Mouse (Mus musculus) inflammation-experienced regulatory T-cells, adult 6 months (primary cell): ENCODE data around the gene Bmpr1a. TPM values are rescaled to one million over a fixed set of nuclear protein-coding genes. Genes with fewer than 3 reads are reported as not detected.

Source experiments
- ATAC-seq: one replicate; pipeline ENCODE4 v1.8.0; 2017
- polyA plus RNA-seq, 3 experiments: library from polyadenylated mRNA; unstranded; fragments of 100-300 nt; shearing (Covaris generic); gene quantifications; one replicate each; pipeline ENCODE4 v1.2.1; 2017

Bmpr1a gene
- under 1 TPM; 0.36 to 0.40 (median 0.40) TPM for polyA plus RNA-seq

- ATAC-seq, result no peak
These were observed at the start of gene Bmpr1a for GRCm38 (mm10) chr14:34503325-34503647. Bmpr1a (minus strand) TSS chr14:34503341.

DNA sequence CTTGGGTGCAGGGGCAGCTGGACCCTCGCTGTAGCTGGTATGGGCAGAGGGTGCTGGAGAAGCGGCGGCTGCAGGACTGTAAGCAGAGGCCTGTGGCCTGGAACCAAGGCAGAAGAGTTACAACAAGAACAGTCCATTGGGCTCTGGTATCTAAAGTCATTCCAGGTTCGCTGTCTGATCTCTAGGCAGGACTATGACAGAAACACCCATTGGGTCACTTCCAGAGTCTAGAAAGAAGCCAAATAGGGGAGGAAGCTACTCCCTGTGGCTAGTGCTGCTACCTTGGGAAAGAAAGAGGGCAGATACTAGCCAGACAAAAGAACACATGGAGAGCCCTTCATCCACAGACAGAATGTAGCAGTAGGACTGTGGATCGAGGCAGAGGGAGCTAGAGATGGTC lies 49.1 kb upstream of the Bmpr1a start:
- no peak for ATAC-seq

DNA sequence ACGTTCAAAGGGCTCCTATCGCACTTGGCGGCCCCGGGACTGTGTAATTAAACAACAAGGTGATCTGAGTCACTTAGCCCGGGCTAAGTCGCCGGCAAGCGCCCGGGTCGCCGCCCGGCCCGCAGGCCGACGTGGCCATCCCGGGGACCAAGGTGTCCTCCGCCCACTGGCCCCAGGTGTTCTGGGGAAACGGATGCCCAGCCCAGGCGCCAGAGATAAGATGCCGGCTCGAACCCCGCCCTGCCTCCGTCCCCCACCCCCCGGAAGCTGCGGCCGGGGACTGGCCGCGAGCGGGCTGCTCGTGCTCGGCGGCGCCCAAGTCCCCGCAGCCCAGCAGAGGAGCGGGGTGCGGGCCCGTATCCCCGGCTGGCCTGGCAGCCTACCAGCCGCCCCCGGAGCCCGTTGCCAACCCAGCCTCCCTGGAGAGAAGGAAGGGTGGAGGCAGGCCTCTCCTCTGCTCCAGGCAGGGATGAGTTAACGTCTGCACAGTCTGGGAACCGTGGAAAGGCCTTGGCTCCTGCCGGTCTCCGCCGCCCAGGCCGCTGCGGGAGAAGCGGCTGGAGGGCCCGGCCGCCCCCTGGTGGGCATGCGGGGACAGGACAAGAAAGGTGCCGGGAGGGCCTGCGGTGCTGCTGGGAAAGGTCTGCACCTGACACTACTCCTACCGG lies 46.0 kb upstream of the Bmpr1a start:
- ATAC-seq, result peak; percentile 89

GRCm38 (mm10) chr14:34548391-34549001 lies 45.4 kb upstream of the Bmpr1a start:
- peak; percentile 19 for ATAC-seq

GRCm38 (mm10) chr14:34544545-34544944 lies 41.4 kb upstream of the Bmpr1a start:
- no peak for ATAC-seq

DNA sequence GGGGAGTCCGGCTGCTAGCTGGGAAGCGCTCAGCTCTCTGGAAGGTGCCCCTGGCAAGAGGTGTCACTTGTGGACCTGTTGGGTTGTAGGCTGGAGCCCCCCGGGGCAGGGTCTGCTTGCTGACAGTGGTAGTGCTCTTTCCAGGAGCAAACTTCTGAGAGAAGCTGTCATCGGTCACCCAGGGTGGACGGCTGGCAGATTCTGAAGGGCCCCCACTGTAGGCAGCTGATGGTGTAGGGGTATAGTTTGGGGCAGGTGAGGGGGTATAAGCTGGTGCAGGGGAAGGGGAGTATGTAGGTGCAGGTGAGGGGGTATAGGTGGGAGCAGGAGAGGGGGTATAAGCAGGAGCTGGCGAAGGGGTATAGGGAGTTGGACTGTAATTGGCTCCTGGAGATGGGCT lies 40.9 kb upstream of the Bmpr1a start:
- no peak for ATAC-seq

DNA sequence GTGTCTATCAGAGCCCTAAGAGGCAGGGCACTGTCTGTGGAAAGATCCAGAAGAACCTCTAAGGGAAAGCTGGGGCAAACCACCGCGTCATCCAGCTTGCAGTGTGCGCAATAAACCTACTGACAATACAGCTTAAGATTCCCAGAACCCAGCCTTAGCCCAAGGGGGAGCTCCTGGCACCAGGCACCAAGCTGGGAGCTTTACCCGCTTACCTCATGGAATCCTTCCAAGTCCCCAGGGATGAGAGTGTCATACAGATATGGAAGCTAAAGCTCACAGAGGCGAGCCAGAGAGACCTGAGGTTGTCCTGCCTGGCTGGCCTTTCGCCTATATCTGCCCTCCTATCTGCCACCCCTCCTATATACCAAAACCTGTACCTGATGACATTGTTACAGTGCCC lies 40.5 kb upstream of the Bmpr1a start:
- no peak for ATAC-seq

GRCm38 (mm10) chr14:34541896-34542295 lies 38.8 kb upstream of the Bmpr1a start:
- no peak for ATAC-seq

DNA sequence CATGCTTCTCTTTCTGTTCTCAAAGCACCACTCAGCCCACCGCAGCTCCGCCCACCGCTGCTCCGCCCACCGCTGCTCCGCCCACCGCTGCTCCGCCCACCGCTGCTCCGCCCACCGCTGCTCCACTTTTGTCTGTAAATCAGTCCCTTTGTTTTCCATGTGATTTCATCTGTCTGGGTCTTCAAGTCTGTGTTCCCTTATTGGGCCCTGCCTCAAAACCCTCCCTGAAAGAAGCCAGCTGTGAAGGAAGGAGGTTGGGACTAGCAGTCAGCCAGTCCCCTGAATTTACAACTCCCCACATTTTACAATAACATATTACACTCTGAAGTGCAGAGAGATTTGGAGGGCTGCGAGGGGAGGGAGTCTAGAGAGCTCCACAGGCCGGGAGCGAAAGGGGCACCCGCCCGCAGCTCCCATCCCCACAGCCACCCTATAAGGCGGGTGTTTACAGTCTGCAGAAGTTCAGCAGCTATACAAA lies 37.6 kb upstream of the Bmpr1a start:
- no peak for ATAC-seq

GRCm38 (mm10) chr14:34535883-34536282 lies 32.7 kb upstream of the Bmpr1a start:
- ATAC-seq, result no peak

- no peak for ATAC-seq
These were observed 30.4 kb upstream of the Bmpr1a start for GRCm38 (mm10) chr14:34533537-34533936.

- no peak for ATAC-seq
These were observed 29.4 kb upstream of the Bmpr1a start for GRCm38 (mm10) chr14:34532536-34532935.

GRCm38 (mm10) chr14:34528804-34529203 lies 25.7 kb upstream of the Bmpr1a start:
- ATAC-seq, result no peak

DNA sequence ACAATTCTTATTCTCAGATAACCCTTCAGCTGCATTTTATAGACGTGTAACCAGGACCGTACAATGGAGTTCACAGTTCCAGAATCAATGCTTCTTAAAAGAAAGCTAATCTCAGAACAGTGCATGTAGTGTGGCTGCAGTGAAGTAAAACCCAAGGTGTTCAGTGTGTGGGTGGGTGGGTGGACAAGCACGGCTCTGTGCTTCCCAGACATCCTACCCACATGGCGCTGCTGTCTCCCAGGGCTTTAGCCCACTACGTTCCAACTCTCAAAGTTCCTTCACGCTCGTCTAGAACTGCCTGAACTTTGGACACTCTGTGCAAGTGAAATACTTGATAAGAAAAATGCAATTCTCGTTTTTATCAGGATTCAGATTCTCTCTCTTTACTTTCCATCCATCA lies 19.6 kb upstream of the Bmpr1a start, which contains the start of gene 9230112D13Rik:
TSS of gene 9230112D13Rik (minus strand) at position 101 of the 400 bp plus-strand sequence.
- ATAC-seq, result no peak

GRCm38 (mm10) chr14:34517959-34518544 lies 14.9 kb upstream of the Bmpr1a start:
- ATAC-seq, result no peak

GRCm38 (mm10) chr14:34516960-34517577 lies 13.9 kb upstream of the Bmpr1a start:
- no peak for ATAC-seq

- ATAC-seq, result no peak
These were observed 12.7 kb upstream of the Bmpr1a start for GRCm38 (mm10) chr14:34515860-34516259.

GRCm38 (mm10) chr14:34514120-34514519 lies 11.0 kb upstream of the Bmpr1a start:
- ATAC-seq, result no peak

DNA sequence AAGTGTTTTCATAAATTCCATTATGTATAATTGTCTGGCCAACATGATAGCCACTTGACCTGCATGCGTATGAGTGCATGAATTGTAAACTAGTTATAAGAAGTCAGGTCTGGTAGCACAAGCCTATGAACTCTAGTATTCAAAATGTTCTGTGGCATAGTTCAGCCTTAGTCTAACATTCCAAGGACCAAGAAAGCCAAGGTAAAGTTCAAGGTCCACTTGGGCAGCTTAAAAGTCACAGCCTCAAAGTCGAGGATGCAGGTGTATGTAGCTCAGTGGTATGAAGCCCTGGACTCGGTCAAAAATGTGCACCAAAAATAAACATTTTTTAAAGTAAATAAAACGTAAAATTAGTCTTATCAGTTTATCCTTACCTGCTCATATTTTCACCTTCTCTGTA lies 9.5 kb upstream of the Bmpr1a start:
- ATAC-seq, result no peak

- no peak for ATAC-seq
These were observed 8.8 kb upstream of the Bmpr1a start for GRCm38 (mm10) chr14:34511901-34512300.

DNA sequence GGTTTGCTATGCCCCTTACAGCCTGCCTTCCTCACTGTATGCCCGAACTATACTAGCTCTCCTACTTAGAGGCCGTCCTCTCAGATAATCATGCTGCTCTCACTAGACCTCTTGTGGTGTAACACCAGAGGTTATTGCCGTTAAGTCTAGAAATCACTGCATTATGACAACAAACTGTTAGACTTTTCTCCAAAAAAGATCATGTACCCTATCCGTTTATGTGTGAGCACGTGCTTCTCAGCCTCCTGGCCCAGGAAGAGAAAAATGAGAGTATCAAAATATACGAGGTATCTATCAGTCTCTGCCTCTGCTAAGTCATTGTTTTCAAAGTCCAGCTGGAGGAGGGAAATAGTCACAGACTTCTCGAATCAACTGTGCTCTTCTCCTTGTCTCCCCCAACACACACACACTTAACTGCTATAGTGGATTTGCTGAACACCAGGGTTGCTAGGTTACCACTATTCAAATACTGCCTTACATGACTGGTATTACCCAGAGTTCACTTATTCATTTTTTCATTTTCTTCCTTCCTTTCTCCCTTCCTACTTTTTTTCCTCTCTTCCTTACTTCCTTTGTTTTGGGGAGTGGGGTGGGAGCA lies 5.8 kb upstream of the Bmpr1a start:
- ATAC-seq, result no peak

DNA sequence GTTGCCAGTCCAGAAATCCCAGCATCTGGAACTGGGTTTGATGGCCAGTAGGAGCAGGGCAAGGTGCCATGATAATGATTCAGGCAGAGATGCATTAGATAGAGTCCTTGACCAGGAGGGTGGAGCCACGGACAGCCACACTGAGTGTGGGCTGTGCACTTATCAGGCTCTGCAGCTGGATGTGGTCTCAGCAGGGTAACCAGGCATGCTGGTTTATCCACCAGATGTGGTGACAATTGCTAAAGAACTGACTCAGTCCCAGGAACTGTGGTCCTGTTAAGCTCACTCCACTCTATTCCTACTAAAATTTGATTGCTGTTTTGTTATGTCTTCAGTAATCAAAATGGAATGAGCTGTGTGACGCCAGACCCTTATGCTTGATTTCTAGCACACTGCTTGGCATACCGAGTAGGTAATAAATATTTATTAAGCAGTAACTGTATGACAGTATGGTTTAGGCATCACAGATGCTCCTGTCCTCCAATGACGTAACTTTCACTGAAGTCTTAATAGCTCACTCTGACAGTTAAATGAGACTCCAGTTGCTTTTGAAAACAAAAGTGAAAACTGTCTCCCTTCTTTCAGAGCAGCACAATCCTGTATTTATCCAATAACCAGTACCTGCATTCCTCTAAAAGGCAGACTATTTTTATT lies 5.2 kb upstream of the Bmpr1a start:
- ATAC-seq, result no peak

GRCm38 (mm10) chr14:34505309-34505708 lies 2.2 kb upstream of the Bmpr1a start:
- ATAC-seq, result no peak
